Mouse (Mus musculus) right cerebral cortex, postnatal 14 days (tissue): ENCODE data around the gene Clca3a1.
A peak's percentile ranks its signal among the peaks of the same experiment; 100 is the strongest.
"Not testable (repeated sequence)": the region's sequence is repeated elsewhere in the genome, so short reads cannot be mapped to it uniquely, and the experiment has no call there.

Source experiments
- DNase-seq: peaks from one replicate; pipeline ENCODE4 v3.0.0; 2022

Clca3a1 gene

DNA sequence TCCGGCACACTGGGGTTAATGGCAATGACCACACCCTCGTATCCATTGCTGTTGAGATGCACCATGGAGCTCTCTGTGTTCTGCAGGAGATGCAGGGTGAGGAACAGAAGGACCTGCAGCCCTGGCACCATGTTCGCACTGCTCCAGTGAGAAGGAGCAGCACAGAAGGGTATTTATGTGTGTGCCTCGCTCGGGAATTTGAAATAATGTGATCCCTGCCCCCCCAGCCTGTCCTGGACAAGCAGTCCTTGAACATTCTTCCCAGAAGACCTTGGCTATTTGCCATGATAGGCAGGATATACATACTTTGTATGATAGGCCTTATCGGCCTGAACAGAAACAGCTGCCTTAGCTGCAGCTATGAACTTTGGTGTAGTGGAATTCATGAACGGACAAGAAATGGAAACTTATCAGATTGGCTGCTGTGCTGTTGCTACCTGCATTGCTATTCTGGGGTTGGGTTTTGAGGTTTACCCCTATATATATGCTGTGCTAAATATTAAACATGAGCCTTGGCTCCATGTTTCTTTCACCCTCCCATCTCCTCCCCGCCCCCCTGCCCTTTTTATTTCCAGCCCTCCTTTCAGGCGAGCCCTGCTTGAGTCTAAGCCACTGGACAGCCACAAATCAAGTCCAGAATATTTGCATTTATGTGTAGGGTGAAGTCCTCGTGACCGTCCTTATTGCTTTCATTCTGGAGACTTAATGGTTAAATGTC lies at the start of gene Clca3a1:
Gene Clca3a1 (minus strand): TSS at position 386 of the 718 bp plus-strand sequence.
- DNase-seq = no peak

DNA sequence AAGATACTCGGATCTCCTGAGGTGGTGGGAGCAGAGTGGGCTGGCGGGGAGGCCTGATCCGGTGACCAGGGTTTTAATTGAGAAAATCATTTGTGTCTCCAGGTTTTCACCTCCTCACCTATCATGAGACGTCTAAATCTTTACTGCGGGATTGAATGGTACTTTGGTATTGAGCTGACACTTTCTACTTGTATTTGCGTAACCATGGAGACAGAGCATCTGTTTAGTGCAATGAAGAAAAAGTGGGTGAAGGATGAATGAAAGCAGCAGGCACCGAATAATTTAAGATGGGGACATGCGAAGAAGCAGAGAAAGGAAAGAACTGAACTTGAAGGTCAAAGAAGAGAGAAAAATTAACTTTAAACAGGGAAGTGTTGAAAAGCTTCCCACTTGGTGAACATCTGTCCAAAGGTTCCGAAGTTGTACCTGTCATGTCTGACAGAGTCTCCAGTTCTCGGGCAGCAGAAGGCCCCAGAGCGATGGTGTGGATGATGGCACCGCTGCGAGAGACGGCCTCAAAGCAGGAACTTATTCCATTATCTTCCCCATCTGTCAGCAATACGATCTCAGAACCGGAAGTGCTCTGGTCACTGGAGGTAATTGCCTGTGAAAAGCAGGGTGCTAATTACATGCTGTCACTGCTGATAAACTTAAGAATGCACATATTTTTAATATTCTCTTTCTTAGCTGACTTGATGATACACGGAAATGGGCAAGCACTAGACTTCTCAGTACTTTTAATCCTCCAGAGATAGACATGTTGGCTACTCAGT lies 47.6 kb upstream of the Clca3a1 start:
- DNase-seq = not testable (repeated sequence)

DNA sequence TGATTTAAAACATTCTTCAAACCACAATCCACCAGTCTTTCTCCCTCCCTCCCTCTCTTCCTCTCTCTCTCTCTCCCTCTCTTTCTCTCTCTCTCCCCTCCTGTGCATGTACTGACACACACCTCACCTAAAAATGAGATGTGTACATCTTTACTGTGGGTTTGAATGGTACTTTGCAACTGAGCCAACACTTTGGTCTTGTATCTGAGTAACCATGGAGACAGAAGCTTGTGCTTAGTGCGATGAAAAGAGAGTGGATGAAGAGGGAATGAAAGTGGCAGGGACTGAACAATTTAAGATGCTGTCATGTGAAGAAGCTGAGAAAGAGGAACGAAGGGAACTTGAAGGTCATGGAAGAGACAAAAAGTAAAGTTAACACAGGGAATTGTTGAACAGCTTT lies 45.8 kb upstream of the Clca3a1 start:
- not testable (repeated sequence) for DNase-seq

DNA sequence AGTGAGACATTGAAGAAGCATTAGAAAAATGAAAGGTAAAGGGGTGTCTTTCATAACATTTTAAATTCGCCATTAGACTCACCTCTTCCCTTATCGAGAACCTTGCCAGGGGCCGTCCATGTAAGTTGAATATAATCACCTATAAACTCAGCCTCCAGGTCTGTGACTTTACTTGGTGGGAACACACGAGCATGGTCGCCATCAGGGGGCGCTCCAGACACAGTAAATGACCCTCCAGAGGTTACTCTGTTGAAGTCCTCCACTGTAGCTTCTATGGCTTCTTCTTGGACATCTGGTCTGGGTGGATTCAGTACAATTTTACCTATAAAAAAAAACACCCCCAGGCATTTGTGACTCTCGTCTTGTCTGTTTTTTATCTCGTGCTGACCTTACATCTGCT lies 41.1 kb upstream of the Clca3a1 start:
- DNase-seq = peak; percentile 19

DNA sequence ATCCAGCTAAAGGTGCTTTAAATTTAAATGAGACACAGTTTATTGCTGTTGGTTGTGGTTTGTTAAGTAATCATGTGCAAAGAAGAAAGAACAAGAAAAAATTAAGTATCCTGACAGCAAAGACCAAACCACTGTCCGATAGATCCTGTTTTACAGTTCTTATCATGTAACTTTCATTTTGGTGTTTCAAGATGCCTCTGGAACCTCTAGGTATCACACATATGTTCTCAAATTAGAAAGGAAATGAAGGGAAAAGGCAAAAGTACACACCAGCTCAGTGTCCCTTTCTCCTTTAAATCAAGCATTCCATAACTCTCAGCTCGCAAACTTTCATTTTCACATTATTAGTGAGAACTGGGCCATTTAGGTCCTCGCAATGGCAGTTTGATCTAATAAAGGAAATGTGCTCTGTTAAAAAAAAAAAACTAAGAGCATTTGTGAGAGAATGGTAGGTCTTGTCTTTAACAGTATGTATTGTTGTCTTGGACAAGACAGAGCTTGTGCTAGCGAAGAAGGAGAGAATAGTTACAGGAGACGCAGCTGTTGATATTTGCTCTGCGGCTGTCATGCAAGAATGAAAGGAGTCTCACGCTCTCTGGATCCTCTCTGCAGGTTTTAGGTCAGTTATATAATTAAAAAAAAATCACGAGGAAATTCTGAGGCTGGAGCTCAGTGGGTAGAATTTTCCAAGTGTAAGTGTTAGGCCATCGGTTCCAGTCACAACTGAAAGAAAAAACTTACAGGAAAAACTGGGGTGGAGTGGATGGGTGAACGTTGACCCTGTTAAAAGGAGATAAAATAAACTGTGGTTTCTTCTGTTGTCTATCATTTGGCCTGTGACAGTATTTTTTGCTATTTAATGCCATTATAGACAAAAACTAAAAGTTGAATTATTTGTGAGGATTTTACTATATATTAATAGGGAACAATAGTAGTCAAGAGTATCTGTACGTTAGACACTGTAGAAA lies 24.7 kb upstream of the Clca3a1 start:
- no peak for DNase-seq

DNA sequence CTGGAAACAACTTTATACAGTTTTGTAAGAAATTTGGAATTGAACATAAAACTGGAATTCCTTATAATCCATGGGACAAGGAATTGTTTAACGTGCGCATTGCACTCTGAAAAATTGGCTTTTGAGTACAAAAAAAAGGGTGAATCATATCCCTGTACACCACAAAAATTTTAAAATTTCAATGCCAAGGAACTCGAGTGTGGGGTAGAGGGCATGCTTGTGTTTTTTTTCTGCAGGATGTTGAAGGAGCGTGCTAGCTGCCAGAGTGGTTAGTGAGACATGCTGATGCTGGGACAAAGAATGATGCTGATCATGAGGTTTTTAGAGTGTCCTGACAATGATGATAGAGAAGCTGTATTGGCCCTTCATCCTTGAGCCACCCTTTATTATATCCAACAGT lies 4.4 kb upstream of the Clca3a1 start:
- DNase-seq = no peak

DNA sequence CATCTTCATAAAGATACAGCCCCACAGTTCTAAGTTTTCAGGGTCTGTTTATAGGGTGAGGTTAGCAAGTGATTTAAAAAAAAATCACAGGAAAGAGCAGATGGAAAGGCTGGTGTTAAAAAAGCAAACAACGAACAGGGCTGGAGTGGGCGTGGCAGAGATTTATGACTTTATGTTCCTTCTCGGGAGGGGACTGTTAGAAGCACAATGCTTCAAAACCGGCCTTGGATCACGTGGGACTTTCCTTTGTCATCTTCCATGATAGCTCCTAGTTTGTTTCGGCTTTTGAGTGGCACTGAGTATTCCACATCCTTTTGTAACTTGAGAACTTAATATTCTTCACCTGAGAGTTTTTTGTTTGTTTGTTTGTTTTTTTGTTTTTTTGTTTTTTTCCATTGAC lies 677 bp upstream of the Clca3a1 start:
- DNase-seq = no peak

DNA sequence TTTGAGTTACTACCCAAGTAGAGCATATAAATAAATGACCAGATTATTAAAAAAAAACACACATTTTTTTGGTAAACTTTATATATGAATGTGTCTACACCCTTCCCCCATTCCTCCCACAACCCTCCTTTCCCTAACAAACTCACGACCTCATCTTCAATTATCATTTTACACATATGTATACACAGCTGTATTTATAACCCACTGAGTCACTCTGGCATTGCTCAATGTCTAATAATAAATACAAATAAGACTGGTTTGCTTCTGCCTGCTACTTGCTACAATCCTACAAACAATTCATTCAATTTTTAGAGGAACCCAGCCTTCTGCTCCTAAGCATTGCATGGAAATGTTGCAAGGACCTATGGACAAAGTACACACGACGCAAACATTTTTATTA lies 1.1 kb downstream of the Clca3a1 start:
- DNase-seq = no peak

DNA sequence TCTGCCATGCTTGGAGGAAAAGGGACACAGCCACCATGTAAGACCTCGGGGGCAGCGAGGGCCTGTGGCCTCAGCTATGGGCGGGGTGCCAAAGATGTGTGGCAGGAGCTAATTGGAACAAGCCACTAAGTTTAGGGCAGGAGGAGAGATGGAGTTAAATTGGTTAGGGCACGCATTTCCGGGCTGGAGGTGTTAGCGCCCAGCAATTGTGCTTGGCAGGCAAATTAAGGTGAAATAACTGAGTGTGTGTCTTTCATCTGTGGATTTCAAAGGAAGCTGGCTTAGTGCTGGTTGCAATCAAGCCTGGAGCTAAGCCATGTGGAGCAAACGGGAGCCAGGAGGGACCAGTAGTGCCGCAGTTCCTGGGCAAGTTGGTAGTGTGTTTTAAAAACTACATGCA lies 4.7 kb downstream of the Clca3a1 start:
- DNase-seq = peak; percentile 28

DNA sequence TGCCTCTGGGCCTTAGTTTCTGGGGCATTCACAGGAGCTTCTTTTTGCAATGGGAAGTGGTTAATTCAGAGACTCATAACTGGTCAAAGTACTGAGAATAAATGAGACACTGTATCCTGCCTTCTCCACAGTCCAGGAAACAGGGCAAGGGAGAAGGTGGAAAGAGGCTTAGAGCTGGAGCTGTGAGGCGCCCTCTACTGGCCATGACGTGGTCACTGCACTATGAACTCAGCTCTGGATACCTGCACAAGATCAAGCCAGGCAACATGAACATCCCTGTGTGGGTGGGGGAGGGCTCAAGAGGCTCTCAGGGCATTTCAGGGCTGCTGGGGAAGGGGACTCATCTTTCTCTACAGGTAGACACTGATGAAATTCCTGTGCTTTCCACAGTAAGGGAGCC lies 7.7 kb downstream of the Clca3a1 start:
- no peak for DNase-seq

DNA sequence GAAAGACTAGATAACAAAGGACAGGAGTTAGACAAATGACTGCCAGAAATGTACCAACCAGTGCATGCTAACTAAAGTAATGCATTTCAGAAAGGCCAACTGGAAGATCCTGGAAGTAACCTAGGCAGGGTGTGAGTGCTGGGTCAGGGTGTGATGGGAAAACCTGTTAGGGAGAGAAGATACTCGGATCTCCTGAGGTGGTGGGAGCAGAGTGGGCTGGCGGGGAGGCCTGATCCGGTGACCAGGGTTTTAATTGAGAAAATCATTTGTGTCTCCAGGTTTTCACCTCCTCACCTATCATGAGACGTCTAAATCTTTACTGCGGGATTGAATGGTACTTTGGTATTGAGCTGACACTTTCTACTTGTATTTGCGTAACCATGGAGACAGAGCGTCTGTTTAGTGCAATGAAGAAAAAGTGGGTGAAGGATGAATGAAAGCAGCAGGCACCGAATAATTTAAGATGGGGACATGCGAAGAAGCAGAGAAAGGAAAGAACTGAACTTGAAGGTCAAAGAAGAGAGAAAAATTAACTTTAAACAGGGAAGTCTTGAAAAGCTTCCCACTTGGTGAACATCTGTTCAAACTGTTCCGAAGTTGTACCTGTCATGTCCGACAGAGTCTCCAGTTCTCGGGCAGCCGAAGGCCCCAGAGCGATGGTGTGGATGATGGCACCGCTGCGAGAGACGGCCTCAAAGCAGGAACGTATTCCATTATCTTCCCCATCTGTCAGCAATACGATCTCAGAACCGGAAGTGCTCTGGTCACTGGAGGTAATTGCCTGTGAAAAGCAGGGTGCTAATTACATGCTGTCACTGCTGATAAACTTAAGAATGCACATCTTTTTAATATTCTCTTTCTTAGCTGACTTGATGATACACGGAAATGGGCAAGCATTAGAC lies 11.5 kb downstream of the Clca3a1 start:
- DNase-seq = not testable (repeated sequence)

DNA sequence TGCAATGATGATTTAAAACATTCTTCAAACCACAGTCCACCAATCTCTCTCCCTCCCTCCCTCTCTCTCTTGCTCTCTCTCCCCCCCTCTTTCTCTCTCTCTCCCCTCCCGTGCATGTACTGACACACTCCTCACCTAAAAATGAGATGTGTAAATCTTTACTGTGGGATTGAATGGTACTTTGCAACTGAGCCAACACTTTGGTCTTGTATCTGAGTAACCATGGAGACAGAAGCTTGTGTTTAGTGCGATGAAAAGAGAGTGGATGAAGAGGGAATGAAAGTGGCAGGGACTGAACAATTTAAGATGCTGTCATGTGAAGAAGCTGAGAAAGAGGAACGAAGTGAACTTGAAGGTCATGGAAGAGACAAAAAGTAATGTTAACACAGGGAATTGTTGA lies 13.1 kb downstream of the Clca3a1 start:
- not testable (repeated sequence) for DNase-seq

DNA sequence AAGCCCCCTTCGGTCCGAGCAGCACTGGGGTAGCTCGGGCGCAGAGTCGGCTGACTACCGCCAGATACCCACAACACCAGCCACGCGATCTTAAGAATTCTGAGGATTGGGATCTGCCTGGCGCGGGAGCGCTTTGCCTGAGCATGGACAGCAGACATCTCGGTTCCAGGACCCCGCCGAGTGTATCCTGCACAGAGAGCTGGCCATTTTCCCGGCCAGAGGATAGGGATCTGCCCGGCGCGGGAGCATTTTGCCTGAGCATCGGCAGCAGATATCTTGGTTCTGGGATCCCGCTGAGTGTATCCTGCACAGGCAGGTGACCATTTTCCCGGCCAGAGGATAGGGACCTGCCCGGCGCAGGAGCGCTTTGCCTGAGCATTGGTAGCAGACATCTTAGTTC lies 22.4 kb downstream of the Clca3a1 start:
- not testable (repeated sequence) for DNase-seq

DNA sequence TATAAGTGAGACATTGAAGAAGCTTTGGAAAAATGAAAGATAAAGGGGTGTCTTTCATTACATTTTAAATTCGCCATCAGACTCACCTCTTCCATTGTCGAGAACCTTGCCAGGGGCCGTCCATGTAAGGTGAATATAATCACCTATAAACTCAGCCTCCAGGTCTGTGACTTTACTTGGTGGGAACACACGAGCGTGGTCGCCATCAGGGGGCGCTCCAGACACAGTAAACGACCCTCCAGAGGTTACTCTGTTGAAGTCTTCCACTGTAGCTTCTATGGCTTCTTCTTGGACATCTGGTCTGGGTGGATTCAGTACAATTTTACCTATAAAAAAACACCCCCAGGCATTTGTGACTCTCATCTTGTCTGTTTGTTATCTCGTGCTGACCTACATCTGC lies 23.9 kb downstream of the Clca3a1 start:
- DNase-seq = peak; percentile 78

DNA sequence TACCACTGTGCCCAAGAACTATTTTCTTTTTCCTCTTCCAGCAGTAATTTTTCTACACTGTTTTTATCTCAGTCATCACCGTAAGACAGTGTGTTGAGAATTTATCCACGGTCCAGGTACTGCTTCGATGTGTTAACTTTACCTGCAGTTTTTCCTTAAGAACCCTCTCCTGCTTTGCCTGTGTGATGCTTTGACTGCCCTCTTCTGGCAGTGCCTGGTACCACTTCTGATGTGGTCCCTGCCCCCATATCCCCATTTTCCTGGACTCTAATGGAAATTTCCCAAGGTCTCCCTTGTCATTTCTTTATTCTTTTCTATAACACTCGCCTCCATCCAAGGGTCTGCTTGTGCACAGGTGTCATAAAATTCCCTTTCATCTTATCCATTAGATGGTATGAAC lies 37.3 kb downstream of the Clca3a1 start:
- DNase-seq = peak; percentile 50

DNA sequence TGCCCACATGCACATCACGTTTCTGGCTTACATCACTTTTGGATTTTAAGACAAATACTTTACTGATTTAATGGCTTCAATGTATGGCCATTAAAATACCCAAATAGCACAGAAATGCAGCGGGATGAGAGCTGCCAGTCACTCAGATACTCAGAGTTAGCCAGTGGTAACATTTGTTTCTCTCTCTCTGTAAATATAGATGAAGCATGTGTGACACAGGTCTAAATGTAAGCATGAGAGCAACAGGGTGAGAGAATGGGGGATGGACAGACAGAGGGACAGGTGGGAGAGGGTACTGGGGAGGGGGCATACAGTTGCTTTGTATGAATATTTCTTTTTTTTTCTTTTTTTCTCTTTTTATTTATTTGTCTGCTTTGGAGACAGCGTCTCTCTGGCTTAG lies 38.2 kb downstream of the Clca3a1 start:
- DNase-seq = not testable (repeated sequence)

DNA sequence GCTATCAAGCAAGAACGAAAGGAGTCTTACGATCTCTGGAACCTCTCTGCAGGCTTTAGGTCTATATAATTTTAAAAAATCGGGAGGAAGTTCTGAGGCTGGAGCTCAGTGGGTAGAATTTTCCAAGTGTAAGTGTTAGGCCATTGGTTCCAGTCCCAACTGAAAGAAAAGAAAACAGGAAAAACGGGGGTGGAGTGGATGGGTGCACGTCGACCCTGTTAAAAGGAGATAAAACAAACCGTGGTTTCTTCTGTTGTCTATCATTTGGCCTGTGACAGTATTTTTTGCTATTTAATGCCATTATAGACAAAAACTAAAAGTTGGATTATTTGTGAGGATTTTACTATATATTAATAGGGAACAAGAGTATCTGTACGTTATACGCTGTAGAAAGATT lies 38.9 kb downstream of the Clca3a1 start:
- DNase-seq = no peak

DNA sequence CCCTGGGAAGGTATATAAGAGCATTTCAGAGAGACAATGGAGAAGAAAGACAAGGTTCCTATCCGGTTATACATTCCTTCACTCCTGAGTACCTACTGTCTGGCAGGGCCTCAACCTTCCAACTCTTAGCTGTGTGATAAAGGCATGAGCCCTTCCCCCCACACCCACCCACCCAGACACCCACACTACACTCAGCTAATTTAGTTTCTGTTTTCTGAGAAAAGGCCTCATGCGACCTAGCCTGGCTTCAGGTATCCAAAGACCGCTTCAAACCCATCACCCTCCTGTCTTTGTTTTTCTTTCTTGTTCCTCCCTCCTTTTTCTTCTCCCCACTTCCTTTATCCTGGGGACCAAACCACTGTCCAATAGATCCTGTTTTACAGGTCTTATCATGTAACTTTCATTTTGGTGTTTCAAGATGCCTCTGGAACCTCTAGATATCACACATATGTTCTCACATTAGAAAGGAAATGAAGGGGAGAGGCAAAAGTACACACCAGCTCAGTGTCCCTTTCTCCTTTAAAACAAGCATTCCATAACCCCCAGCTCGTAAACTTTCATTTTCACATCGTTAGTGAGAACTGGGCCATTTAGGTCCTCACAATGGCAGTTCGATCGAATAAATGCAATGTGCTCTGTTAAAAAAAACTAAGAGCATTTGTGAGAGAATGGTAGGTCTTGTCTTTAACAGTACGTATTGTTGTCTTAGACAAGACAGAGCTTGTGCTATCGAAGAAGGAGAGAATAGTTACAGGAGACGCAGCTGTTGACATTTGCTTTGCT lies 39.5 kb downstream of the Clca3a1 start:
- no peak for DNase-seq

DNA sequence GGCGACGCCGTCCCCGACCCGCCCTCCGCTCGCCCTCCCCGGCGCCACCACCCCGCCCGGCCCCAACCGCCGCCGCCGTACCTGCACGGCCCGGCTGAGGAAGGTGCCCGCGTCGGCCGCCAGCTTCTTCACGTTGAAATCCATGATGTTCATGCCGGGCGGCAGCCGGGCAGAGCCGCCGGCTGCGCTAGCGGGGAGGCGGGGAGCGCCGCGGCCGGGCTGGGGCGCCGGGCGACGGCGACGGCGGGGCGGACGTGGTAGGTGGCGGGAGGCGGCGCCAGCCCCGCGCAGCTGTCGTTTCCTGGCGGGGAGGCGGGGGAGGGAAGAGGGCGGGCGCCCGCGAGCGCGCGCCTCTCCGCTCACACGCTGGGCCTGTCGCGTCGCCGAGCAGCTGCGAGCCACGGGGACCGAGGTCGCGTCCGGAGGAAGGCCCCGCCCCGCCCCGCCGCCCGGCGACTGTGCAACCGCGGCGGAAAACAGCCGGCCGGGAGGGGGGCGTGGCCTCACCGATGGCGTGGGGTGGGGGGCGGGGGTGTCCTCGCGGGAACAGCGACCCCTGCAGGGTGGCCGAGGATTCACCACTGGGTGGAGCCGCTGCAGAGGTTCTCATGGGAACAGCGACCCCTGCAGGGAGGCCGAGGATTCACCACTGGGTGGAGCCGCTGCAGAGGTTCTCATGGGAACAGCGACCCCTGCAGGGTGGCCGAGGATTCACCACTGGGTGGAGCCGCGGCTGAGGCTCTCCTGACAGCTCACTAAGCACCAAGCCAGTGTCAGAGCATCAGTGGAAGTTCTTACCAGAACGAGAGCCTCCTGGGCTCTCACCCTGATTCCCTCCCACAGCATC lies 40.7 kb downstream of the Clca3a1 start, which contains the start of gene Sh3glb1:
Gene Sh3glb1 (minus strand): TSS at position 435 of the 847 bp plus-strand sequence.
- peak; percentile 98 for DNase-seq
